Mouse (Mus musculus) thymus, adult 2 months (tissue): ENCODE data around the gene Mlip. TPM values are rescaled to one million over a fixed set of nuclear protein-coding genes. Genes with fewer than 3 reads are reported as not detected.
"Not testable (repeated sequence)": the region's sequence is repeated elsewhere in the genome, so short reads cannot be mapped to it uniquely, and the experiment has no call there.

Source experiments
- DNase-seq: peaks from one replicate; pipeline ENCODE4 v3.0.0; 2021
- H3K27ac ChIP-seq: fragments of 200-500 bp; 2 replicates; pipeline ENCODE4 v1.5.1; 2012; ENCODE audit warnings: low read length, control low read depth; ENCODE audit not compliant: control insufficient read depth, insufficient read depth
- H3K27me3 ChIP-seq: fragments of 200-500 bp; 2 replicates; pipeline ENCODE4 v1.6.1; 2012; ENCODE audit warnings: mild to moderate bottlenecking, low read length, moderate library complexity, mixed read lengths; ENCODE audit not compliant: control insufficient read depth, insufficient read depth
- H3K36me3 ChIP-seq: fragments of 200-500 bp; 2 replicates; pipeline ENCODE4 v1.6.1; 2012; ENCODE audit warnings: mild to moderate bottlenecking, low read length, moderate library complexity; ENCODE audit not compliant: control insufficient read depth, insufficient read depth
- H3K4me1 ChIP-seq: fragments of 200-500 bp; replicated peaks from 2 replicates; pipeline ENCODE4 v1.6.1; 2012; ENCODE audit warnings: low read length; ENCODE audit not compliant: control insufficient read depth, insufficient read depth
- H3K4me3 ChIP-seq: fragments of 200-500 bp; 2 replicates; pipeline ENCODE4 v1.5.1; 2012; ENCODE audit warnings: mild to moderate bottlenecking, low read length, control low read depth, moderate library complexity; ENCODE audit not compliant: control insufficient read depth, insufficient read depth
- CTCF ChIP-seq: fragments of 200-500 bp; IDR thresholded peaks from 2 replicates; pipeline ENCODE4 v1.5.1; 2012; ENCODE audit warnings: mild to moderate bottlenecking, control low read depth, low read length, moderate library complexity, borderline replicate concordance; ENCODE audit not compliant: control insufficient read depth, poor library complexity, insufficient read depth; ENCODE audit errors: extremely low read depth
- POLR2A ChIP-seq: fragments of 200-500 bp; IDR thresholded peaks from 2 replicates; pipeline ENCODE4 v1.6.1; 2012; ENCODE audit warnings: mild to moderate bottlenecking, low read length, control low read depth, moderate library complexity; ENCODE audit not compliant: control insufficient read depth, poor library complexity, insufficient read depth; ENCODE audit errors: extremely low read depth
- WGBS: fragments of 180-500 bp; shearing (Covaris S2); methylation state at CpG from one replicate; pipeline ENCODE4 v1.1.7; 2018; 5-methylcytosine and 5-hydroxymethylcytosine counted together
- polyA plus RNA-seq: library from polyadenylated mRNA; depleted of rRNA; stranded (reverse); fragments of >200 nt; gene quantifications from 2 replicates; pipeline ENCODE4 v1.2.3, GENCODE M21; 2012; rRNA removed

Gene Mlip
- polyA plus RNA-seq, 1 experiment, result 2.3 TPM

DNA sequence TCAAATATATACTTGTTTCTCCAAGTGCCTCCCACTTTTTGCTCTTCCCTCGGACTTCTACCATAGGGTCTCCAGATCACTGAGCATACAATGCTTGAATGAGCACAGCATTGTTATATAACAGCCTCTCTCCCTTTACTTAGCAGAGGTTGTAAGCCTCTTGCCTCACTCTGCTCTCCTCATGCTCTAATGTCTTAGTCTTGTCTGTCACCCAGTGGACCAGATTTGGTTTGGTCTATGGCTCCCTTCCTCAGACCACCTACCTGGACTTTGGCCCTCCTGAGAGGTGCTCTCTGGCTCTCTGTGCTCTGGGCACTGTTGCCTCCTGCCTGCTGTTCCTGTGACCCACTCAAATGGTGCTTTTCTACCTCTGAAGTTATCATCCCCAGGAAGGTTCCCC is 255.9 kb downstream of the Mlip start:
- TF ChIP-seq POLR2A (no peak), CTCF (no peak)
- no peaks in the 10 kb centered on the region for H3K27me3 ChIP-seq
- H3K27ac ChIP-seq, result no peak overlapping the region
- H3K36me3 ChIP-seq, result no peaks in the 10 kb centered on the region
- 87% methylated on average over 1 of the region's 1 CpGs for WGBS
- no peak overlapping the region for H3K4me3 ChIP-seq
- DNase-seq, result no peak
- H3K4me1 ChIP-seq, result no peaks in the 10 kb centered on the region

DNA sequence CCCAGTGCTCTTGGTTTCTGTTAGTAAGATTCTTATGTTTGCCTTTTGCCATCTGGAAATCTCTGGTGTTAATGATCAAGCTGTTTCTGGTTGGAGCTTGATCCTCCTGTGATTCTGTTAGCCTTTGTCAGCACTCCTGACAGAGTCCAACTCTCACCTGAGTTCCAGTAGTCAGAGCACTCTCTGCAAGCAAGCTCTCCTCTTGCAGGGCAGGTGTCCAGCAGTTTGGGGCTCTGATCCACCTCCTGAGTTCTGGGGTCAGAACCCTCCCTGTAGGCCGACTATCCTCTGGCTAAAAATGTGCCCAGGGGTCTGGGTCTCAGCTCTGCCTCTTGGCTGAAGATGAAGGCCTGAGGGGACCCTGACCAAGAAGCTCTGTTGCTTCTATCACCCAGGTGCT is 269.5 kb downstream of the Mlip start:
- H3K4me3 ChIP-seq, DNase-seq, H3K36me3 ChIP-seq, H3K27me3 ChIP-seq, H3K27ac ChIP-seq, H3K4me1 ChIP-seq: not testable (repeated sequence)
- WGBS, result 93% methylated on average over 1 of the region's 1 CpGs

DNA sequence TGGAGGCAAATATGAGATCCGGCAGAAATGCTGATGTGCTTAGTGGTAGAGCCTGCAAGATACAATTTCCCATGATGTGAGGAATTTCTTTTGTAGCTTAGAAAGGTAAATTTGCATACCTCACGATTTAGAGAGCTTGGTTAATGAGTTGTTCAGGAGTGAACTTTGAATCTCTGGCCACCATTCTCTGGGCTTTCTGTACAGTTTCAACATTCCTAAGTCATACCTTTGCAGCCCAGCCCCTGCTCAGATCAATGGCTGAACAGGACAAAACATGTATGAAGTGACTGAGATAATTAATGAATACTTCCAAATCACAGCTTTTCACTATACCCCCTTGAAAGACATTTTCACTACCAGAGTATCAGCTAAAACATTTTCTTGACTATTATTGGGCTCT is 281.1 kb downstream of the Mlip start:
- no peaks in the 10 kb centered on the region for H3K27me3 ChIP-seq
- no peak overlapping the region for H3K4me3 ChIP-seq
- no peaks in the 10 kb centered on the region for H3K36me3 ChIP-seq
- no peak for DNase-seq
- no peak overlapping the region for H3K27ac ChIP-seq
- WGBS, result 90% methylated on average over 2 of the region's 2 CpGs
- H3K4me1 ChIP-seq, result no peaks in the 10 kb centered on the region
- TF ChIP-seq POLR2A, result no peak

DNA sequence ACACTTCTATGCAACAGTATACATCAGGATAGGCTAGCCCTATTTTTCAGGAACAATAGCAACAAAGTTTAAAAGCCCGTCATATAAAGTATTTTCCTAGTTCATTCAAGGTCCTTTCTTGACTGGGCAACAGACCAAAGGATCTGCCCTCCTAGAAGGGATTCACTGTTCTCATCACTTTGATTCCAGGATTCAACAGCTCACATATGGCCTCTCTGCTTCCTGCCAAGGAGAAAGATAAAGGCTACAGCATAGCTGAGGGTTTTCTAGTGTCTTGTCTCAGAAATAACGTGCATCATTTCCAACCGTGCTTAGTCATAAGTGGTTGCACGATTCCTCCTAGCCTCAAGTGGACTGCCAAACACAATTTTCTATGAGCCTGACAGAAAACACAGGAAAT is 296.2 kb downstream of the Mlip start:
- TF ChIP-seq CTCF (no peak), POLR2A (no peak)
- H3K27me3 ChIP-seq, result no peaks in the 10 kb centered on the region
- no peaks in the 10 kb centered on the region for H3K4me1 ChIP-seq
- H3K36me3 ChIP-seq, result no peaks in the 10 kb centered on the region
- 48% methylated on average over 4 of the region's 4 CpGs for WGBS
- DNase-seq, result no peak
- H3K4me3 ChIP-seq, result no peak overlapping the region
- no peak overlapping the region for H3K27ac ChIP-seq

DNA sequence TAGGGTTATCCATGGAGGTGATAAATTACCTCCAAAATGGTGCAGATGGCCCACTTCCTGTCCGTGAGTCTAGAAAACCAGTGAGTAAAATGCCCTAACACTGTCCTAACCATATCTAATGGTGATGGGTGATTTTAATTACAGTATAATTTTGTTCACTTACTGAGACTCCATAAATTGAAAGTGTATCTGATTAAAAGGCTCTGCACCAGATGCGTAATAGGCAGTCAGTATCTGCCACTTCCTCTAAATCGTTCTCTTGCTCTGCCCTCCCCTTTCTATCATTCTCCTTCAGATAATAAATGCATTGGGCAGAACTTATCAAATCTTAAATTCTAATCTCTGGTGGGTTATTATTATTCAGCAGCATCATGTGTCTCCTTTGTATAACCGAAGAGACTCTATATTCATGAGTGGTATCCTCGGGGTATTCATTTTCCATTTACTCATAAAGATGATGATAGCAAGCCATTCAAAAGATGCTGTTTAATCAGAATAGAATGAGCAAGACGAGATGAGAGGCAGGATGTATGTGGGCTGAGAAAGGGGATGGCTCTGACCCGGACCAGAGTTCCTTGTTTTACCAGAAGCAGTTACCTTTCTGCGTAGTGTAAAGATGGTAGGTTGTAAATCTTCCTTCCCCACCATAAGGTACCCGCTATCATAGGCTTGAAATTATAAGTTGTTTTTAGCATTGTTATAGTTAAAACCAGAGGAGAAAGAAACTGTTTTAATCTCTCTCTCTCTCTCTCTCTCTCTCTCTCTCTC is 298.2 kb downstream of the Mlip start:
- DNase-seq, result no peak
- H3K4me3 ChIP-seq, result no peak overlapping the region
- WGBS, result 81% methylated on average over 9 of the region's 9 CpGs

More for the DNA sequence above, 298.2 kb downstream of the Mlip start:
- Histone ChIP-seq H3K27ac (no peak overlapping the region), H3K4me1 (no peaks in the 10 kb centered on the region), H3K36me3 (no peaks in the 10 kb centered on the region), H3K27me3 (no peaks in the 10 kb centered on the region)
- TF ChIP-seq CTCF (no peak), POLR2A (no peak)

Other genes with a start within 250 kb of the Mlip start
- 51.3 and 76.0 TPM in 2 replicates for gene Lrrc1, start 191.9 kb upstream of the Mlip start, polyA plus RNA-seq